Mouse (Mus musculus) cerebellum, adult 9-11 months (tissue): ENCODE results near the gene Gm5286.
"Not testable (repeated sequence)": the region's sequence is repeated elsewhere in the genome, so short reads cannot be mapped to it uniquely, and the experiment has no call there.

ENCODE experiments used
- DNase-seq: peaks from one replicate; pipeline ENCODE4 v3.0.0; 2022

The Gm5286 gene

DNA sequence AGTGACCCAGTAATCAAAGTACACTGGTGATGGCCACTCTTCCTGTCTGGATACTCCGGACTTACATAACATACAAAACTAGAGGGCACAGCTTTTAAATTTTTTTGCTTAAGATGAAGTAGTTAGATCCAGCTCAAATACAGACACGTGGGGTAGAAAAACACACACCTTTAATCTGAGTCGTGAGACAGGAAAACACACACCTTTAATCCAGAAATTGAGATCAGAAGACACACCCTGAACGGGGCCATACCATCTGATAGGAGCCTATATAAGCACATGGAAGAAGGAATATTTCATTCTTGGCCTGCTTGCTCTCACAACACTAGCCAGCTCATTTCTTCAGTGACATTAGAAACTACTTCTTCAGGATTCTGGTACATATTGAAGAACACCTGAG is at the start of gene Gm5286:
Gene Gm5286 (plus strand): TSS at position 301 of the 400 bp plus-strand sequence.
- DNase-seq = not testable (repeated sequence)

DNA sequence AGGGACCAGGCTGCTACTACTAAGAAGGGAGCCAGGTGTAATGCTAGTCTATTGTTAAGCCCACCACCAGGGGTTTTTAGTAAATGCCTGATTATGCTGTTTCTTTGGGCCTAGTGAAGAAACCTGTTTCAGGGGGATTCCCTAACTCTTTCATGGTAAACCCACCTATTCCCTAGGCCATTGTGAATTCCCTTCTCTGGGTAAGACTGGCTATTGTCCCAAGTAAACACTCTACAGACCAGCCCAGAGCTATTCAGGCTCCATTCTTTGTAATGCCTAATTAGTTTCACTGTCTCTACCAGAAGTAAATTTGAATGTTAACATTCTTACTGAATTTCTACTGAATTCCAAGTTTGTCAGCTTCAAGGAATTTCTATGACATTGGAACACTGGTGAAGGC is 29.2 kb upstream of the Gm5286 start:
- DNase-seq = not testable (repeated sequence)

DNA sequence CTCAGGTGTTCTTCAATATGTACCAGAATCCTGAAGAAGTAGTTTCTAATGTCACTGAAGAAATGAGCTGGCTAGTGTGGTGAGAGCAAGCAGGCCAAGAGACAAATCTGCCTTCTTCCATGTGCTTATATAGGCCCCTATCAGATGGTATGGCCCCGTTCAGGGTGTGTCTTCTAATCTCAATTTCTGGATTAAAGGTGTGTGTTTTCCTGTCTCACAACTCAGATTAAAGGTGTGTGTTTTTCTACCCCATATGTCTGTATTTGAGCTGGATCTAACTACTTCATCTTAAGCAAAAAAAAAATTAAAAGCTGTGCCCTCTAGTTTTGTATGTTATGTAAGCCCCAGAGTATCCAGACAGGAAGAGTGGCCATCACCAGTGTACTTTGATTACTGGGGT is 18.4 kb upstream of the Gm5286 start, which contains the start of gene Gm10696:
Gene Gm10696 (minus strand): TSS at position 101 of the 400 bp plus-strand sequence.
- not testable (repeated sequence) for DNase-seq
